Mouse (Mus musculus): ENCODE data around the gene Ccdc33. TPM values are rescaled to one million over a fixed set of nuclear protein-coding genes. Genes with fewer than 3 reads are reported as not detected.

The Ccdc33 gene
- total and polyA plus RNA-seq, 3 experiments: 1.3 TPM; not detected in 2

GRCm38 (mm10) chr9:58128926-58129413 lies 10.3 kb upstream of the Ccdc33 start:
- Histone ChIP-seq H3K4me1 (ENCODE audit: control insufficient read depth, insufficient read depth, low read length) (no peaks in the 10 kb centered on the region), H3K27me3 (ENCODE audit: control insufficient read depth, insufficient read depth, low read length) (peaks cover 3% of the 10 kb centered on the region), H3K9ac (ENCODE audit: low read depth, low read length) (no peak overlapping the region), H3K79me2 (replicated peaks; ENCODE audit: control insufficient read depth, insufficient read depth, low read length) (no peaks in the 10 kb centered on the region), H3K4me3 (no peak overlapping the region), H3K27ac (no peak overlapping the region), H3K36me3 (ENCODE audit: control insufficient read depth, insufficient read depth, low read length) (no peaks in the 10 kb centered on the region)
- whole genome bisulfite sequencing: 39% methylated on average over 13 of the region's 13 CpGs
- no peak for TF ChIP-seq CTCF (IDR thresholded peaks at IDR 0.05)
- TF ChIP-seq POLR2A (IDR thresholded peaks at IDR 0.05; ENCODE audit: insufficient read depth, low read depth, low read length): no peak
- TF ChIP-seq EP300 (IDR thresholded peaks at IDR 0.05; ENCODE audit: insufficient read depth, low read depth, low read length): no peak
- DNase-seq: no peak
- intact Hi-C loops (cut with DNase I): no loop called here

GRCm38 (mm10) chr9:58125811-58126210 lies 7.2 kb upstream of the Ccdc33 start:
- 48% methylated on average over 4 of the region's 4 CpGs for WGBS
- intact Hi-C loops (cut with DNase I): no loop called here
- Histone ChIP-seq H3K4me1 (ENCODE audit: control insufficient read depth, insufficient read depth, low read length) (no peaks in the 10 kb centered on the region), H3K36me3 (ENCODE audit: control insufficient read depth, insufficient read depth, low read length) (no peaks in the 10 kb centered on the region), H3K27ac (no peak overlapping the region), H3K4me3 (no peak overlapping the region), H3K79me2 (replicated peaks; ENCODE audit: control insufficient read depth, insufficient read depth, low read length) (no peaks in the 10 kb centered on the region), H3K27me3 (ENCODE audit: control insufficient read depth, insufficient read depth, low read length) (peaks cover 3% of the 10 kb centered on the region), H3K9ac (ENCODE audit: low read depth, low read length) (no peak overlapping the region)
- no peak for TF ChIP-seq EP300 (IDR thresholded peaks at IDR 0.05; ENCODE audit: insufficient read depth, low read depth, low read length)
- TF ChIP-seq POLR2A (IDR thresholded peaks at IDR 0.05; ENCODE audit: insufficient read depth, low read depth, low read length): no peak
- no peak for TF ChIP-seq CTCF (IDR thresholded peaks at IDR 0.05)
- DNase-seq: no peak

GRCm38 (mm10) chr9:58125085-58125484 lies 6.5 kb upstream of the Ccdc33 start:
- Histone ChIP-seq H3K79me2 (replicated peaks; ENCODE audit: control insufficient read depth, insufficient read depth, low read length) (no peaks in the 10 kb centered on the region), H3K36me3 (ENCODE audit: control insufficient read depth, insufficient read depth, low read length) (no peaks in the 10 kb centered on the region), H3K27ac (no peak overlapping the region), H3K9ac (ENCODE audit: low read depth, low read length) (no peak overlapping the region), H3K27me3 (ENCODE audit: control insufficient read depth, insufficient read depth, low read length) (peaks cover 3% of the 10 kb centered on the region), H3K4me1 (ENCODE audit: control insufficient read depth, insufficient read depth, low read length) (no peaks in the 10 kb centered on the region), H3K4me3 (no peak overlapping the region)
- no peak for DNase-seq
- intact Hi-C loops (cut with DNase I): no loop called here
- WGBS: 48% methylated on average over 3 of the region's 3 CpGs
- TF ChIP-seq EP300 (IDR thresholded peaks at IDR 0.05; ENCODE audit: insufficient read depth, low read depth, low read length) (no peak), POLR2A (IDR thresholded peaks at IDR 0.05; ENCODE audit: insufficient read depth, low read depth, low read length) (no peak), CTCF (IDR thresholded peaks at IDR 0.05) (no peak)

- Histone ChIP-seq H3K27ac (no peak overlapping the region), H3K9ac (ENCODE audit: low read depth, low read length) (no peak overlapping the region), H3K79me2 (replicated peaks; ENCODE audit: control insufficient read depth, insufficient read depth, low read length) (no peaks in the 10 kb centered on the region), H3K4me1 (ENCODE audit: control insufficient read depth, insufficient read depth, low read length) (no peaks in the 10 kb centered on the region; the same call in 1 of the 2 replicates), H3K4me3 (no peak overlapping the region), H3K36me3 (ENCODE audit: control insufficient read depth, insufficient read depth, low read length) (no peaks in the 10 kb centered on the region), H3K27me3 (ENCODE audit: control insufficient read depth, insufficient read depth, low read length) (peaks cover 1% of the 10 kb centered on the region; the same call in 1 of the 2 replicates)
- no peak for DNase-seq
- WGBS: 78% methylated on average over 7 of the region's 7 CpGs
- TF ChIP-seq CTCF (IDR thresholded peaks at IDR 0.05) (no peak), POLR2A (IDR thresholded peaks at IDR 0.05; ENCODE audit: insufficient read depth, low read depth, low read length) (no peak)
- intact Hi-C loops (cut with DNase I): no loop called here
These were observed 2.5 kb downstream of the Ccdc33 start for GRCm38 (mm10) chr9:58116024-58116651.

GRCm38 (mm10) chr9:58115297-58115925 lies 3.2 kb downstream of the Ccdc33 start:
- H3K36me3 ChIP-seq (ENCODE audit: control insufficient read depth, insufficient read depth, low read length): no peaks in the 10 kb centered on the region
- intact Hi-C loops (cut with DNase I): no loop called here
- no peaks in the 10 kb centered on the region for H3K79me2 ChIP-seq (replicated peaks; ENCODE audit: control insufficient read depth, insufficient read depth, low read length)
- peaks cover 1% of the 10 kb centered on the region; the same call in 1 of the 2 replicates for H3K27me3 ChIP-seq (ENCODE audit: control insufficient read depth, insufficient read depth, low read length)
- no peak for DNase-seq
- H3K4me1 ChIP-seq (ENCODE audit: control insufficient read depth, insufficient read depth, low read length): no peaks in the 10 kb centered on the region; the same call in 1 of the 2 replicates
- no peak overlapping the region for H3K4me3 ChIP-seq
- no peak overlapping the region for H3K27ac ChIP-seq
- H3K9ac ChIP-seq (ENCODE audit: low read depth, low read length): no peak overlapping the region
- WGBS: 52% methylated on average over 7 of the region's 7 CpGs
- TF ChIP-seq CTCF (IDR thresholded peaks at IDR 0.05): no peak
- TF ChIP-seq POLR2A (IDR thresholded peaks at IDR 0.05; ENCODE audit: insufficient read depth, low read depth, low read length): no peak
- TF ChIP-seq EP300 (IDR thresholded peaks at IDR 0.05; ENCODE audit: insufficient read depth, low read depth, low read length): no peak

GRCm38 (mm10) chr9:58114019-58114418 lies 4.6 kb downstream of the Ccdc33 start:
- DNase-seq: no peak
- Histone ChIP-seq H3K27me3 (ENCODE audit: control insufficient read depth, insufficient read depth, low read length) (peaks cover 1% of the 10 kb centered on the region; the same call in 1 of the 2 replicates), H3K36me3 (ENCODE audit: control insufficient read depth, insufficient read depth, low read length) (no peaks in the 10 kb centered on the region), H3K27ac (no peak overlapping the region), H3K79me2 (replicated peaks; ENCODE audit: control insufficient read depth, insufficient read depth, low read length) (no peaks in the 10 kb centered on the region), H3K4me3 (no peak overlapping the region), H3K4me1 (ENCODE audit: control insufficient read depth, insufficient read depth, low read length) (no peaks in the 10 kb centered on the region; the same call in 1 of the 2 replicates), H3K9ac (ENCODE audit: low read depth, low read length) (no peak overlapping the region)
- intact Hi-C loops (cut with DNase I): no loop called here
- 23% methylated on average over 9 of the region's 9 CpGs for WGBS
- TF ChIP-seq CTCF (IDR thresholded peaks at IDR 0.05): no peak
- TF ChIP-seq POLR2A (IDR thresholded peaks at IDR 0.05; ENCODE audit: insufficient read depth, low read depth, low read length): no peak
- no peak for TF ChIP-seq EP300 (IDR thresholded peaks at IDR 0.05; ENCODE audit: insufficient read depth, low read depth, low read length)

Measured in heart, adult 2 months (tissue).